Mouse (Mus musculus): ENCODE data around the gene Sod2. TPM values are rescaled to one million over a fixed set of nuclear protein-coding genes. Genes with fewer than 3 reads are reported as not detected.
"Not testable (repeated sequence)": the region's sequence is repeated elsewhere in the genome, so short reads cannot be mapped to it uniquely, and the experiment has no call there.

The Sod2 gene
- polyA plus RNA-seq, 1 experiment from 2014 or later = 176 TPM

DNA sequence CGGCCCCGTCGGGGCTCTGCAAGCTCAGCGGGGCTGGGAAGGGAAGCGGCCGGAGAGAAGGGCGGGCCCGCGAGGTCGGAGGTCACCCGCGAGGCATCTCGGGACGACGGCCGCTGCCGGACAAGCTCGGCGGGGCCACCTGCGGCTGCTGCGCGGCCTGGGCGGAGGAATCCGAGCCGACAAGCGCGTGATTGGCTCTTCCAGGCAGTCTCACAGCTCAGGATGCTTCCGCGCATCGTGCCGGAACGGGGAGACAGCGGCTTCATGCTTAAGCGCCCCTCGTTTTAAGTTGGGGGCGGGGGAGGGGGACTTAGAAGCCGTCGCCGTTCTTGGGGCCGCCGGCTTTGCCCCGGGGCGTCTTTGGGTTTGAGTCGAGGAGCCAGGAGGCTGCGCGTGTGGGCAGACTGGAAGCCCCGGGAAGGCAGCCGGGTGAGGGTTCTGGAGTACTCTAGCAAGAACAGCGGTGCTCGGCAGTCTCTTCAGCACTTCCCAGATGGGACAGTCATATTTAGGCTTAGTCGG lies 14.1 kb upstream of the Sod2 start:
- peak; percentile 14; the same call in 1 of the 2 replicates for TF ChIP-seq CTCF (IDR thresholded peaks at IDR 0.05; ENCODE audit: low read depth)
- peak; percentile 89 for TF ChIP-seq EP300 (optimal IDR thresholded peaks at IDR 0.05)
- H3K27me3 ChIP-seq (ENCODE audit: control insufficient read depth, insufficient read depth, low read length) = no peaks in the 10 kb centered on the region
- H3K9ac ChIP-seq (ENCODE audit: low read length) = peak overlapping the region; percentile 100
- H3K36me3 ChIP-seq (ENCODE audit: control insufficient read depth, insufficient read depth, low read length) = no peaks in the 10 kb centered on the region
- peak; percentile 96 for DNase-seq (ENCODE audit: low spot score)
- peak; percentile 94 for ATAC-seq (ENCODE audit: low FRiP score, low TSS enrichment)
- no peaks in the 10 kb centered on the region for H3K9me3 ChIP-seq (ENCODE audit: control insufficient read depth, low read length)
- H3K4me3 ChIP-seq (ENCODE audit: low read depth, low read length) = peak overlapping the region; percentile 99
- no peaks in the 10 kb centered on the region for H3K4me1 ChIP-seq (replicated peaks; ENCODE audit: control insufficient read depth, insufficient read depth)
- H3K27ac ChIP-seq (replicated peaks) = peak overlapping the region; percentile 100
- WGBS = under 1% methylated on average over 50 of the region's 51 CpGs
- H3K4me2 ChIP-seq (replicated peaks; ENCODE audit: low read depth) = peak overlapping the region; percentile 78

DNA sequence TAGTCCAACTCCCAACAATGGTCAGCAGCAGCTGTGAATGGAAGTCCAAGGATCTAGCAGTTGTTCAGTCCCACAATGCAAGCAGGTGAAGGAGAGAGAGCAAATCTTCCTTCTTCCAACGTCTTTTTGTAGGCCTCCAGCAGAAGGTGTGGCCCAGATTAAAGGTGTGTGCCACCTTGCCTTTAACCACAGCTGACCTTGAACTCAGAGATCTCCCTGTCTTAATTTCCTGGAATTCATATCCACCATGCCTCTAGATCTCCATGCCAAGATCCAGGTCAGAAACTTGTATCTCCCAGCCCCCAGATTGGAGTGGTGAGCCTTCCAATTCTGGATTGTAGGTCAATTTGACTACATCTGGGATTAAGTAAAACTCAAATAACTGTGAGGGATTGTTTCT lies 12.6 kb upstream of the Sod2 start, which contains the start of gene Wtap:
TSS of gene Wtap (minus strand) at position 101 of the 400 bp plus-strand sequence.
- Histone ChIP-seq H3K4me1 (replicated peaks; ENCODE audit: control insufficient read depth, insufficient read depth) (no peaks in the 10 kb centered on the region), H3K27me3 (ENCODE audit: control insufficient read depth, insufficient read depth, low read length) (no peaks in the 10 kb centered on the region), H3K9ac (ENCODE audit: low read length) (peak within 1 kb of the TSS; percentile 100), H3K27ac (replicated peaks) (peak within 1 kb of the TSS; percentile 100), H3K9me3 (ENCODE audit: control insufficient read depth, low read length) (no peaks in the 10 kb centered on the region), H3K4me3 (ENCODE audit: low read depth, low read length) (peak within 1 kb of the TSS; percentile 99), H3K4me2 (replicated peaks; ENCODE audit: low read depth) (peak within 1 kb of the TSS; percentile 78), H3K36me3 (ENCODE audit: control insufficient read depth, insufficient read depth, low read length) (no peaks in the 10 kb centered on the region)
- 38% methylated on average over 1 of the region's 1 CpGs for WGBS
- ATAC-seq (ENCODE audit: low FRiP score, low TSS enrichment) (no peak), DNase-seq (ENCODE audit: low spot score) (no peak)
- TF ChIP-seq CTCF (IDR thresholded peaks at IDR 0.05; ENCODE audit: low read depth) = no peak

DNA sequence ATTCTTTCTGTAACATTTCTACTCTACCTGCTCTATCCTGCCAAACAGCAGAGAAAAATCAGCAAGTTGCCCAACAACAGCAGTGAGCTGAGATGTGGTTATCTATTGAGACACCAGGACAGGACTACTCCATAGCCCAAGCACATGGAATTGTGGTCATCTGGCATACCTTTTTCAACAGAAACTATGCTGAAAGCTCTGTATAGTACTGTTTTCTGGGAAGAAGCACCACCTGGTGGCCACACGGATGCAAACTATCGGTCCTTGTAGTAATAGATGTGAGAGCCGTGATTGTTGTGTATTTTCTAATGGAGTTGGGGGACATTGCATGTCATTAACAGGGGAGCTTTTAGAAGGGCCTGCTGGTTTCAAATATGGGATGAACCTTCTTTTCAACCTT lies 10.3 kb upstream of the Sod2 start:
- no peak for TF ChIP-seq EP300 (optimal IDR thresholded peaks at IDR 0.05)
- TF ChIP-seq CTCF (IDR thresholded peaks at IDR 0.05; ENCODE audit: low read depth) = peak; percentile 84
- ATAC-seq (ENCODE audit: low FRiP score, low TSS enrichment) (no peak), DNase-seq (ENCODE audit: low spot score) (peak; percentile 63)
- no peaks in the 10 kb centered on the region for H3K4me1 ChIP-seq (replicated peaks; ENCODE audit: control insufficient read depth, insufficient read depth)
- no peaks in the 10 kb centered on the region for H3K27me3 ChIP-seq (ENCODE audit: control insufficient read depth, insufficient read depth, low read length)
- 27% methylated on average over 3 of the region's 3 CpGs for WGBS
- no peaks in the 10 kb centered on the region for H3K9me3 ChIP-seq (ENCODE audit: control insufficient read depth, low read length)
- no peak overlapping the region for H3K27ac ChIP-seq (replicated peaks)
- H3K9ac ChIP-seq (ENCODE audit: low read length) = no peak overlapping the region
- H3K4me3 ChIP-seq (ENCODE audit: low read depth, low read length) = no peak overlapping the region
- no peak overlapping the region for H3K4me2 ChIP-seq (replicated peaks; ENCODE audit: low read depth)
- H3K36me3 ChIP-seq (ENCODE audit: control insufficient read depth, insufficient read depth, low read length) = no peaks in the 10 kb centered on the region

DNA sequence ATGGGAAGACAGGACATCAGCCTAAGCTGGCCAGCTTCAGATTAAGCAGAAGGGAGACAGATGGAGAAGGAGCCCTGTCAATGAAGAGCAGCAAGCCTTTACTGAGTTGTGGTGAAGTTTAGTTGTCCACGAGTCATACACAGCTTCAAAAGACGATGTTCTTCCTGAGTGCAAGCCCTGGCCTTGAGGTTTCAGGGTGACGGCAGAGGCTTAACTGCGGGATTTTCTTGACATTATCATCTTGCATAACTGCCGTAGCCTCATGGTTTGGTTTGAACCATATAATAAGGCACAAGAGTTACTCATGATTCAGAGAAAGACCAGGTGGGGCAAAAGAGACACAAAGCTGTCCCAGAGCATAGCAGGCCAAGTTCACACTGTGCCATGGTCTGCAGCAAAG lies 8.8 kb upstream of the Sod2 start:
- Histone ChIP-seq H3K9me3 (ENCODE audit: control insufficient read depth, low read length) (no peaks in the 10 kb centered on the region), H3K27me3 (ENCODE audit: control insufficient read depth, insufficient read depth, low read length) (no peaks in the 10 kb centered on the region), H3K36me3 (ENCODE audit: control insufficient read depth, insufficient read depth, low read length) (no peaks in the 10 kb centered on the region), H3K4me2 (replicated peaks; ENCODE audit: low read depth) (no peak overlapping the region), H3K4me3 (ENCODE audit: low read depth, low read length) (no peak overlapping the region), H3K9ac (ENCODE audit: low read length) (no peak overlapping the region), H3K4me1 (replicated peaks; ENCODE audit: control insufficient read depth, insufficient read depth) (no peaks in the 10 kb centered on the region), H3K27ac (replicated peaks) (no peak overlapping the region)
- DNase-seq (ENCODE audit: low spot score) = no peak
- WGBS = 79% methylated on average over 5 of the region's 5 CpGs
- TF ChIP-seq EP300 (optimal IDR thresholded peaks at IDR 0.05) (no peak), CTCF (IDR thresholded peaks at IDR 0.05; ENCODE audit: low read depth) (no peak)
- no peak for ATAC-seq (ENCODE audit: low FRiP score, low TSS enrichment)

DNA sequence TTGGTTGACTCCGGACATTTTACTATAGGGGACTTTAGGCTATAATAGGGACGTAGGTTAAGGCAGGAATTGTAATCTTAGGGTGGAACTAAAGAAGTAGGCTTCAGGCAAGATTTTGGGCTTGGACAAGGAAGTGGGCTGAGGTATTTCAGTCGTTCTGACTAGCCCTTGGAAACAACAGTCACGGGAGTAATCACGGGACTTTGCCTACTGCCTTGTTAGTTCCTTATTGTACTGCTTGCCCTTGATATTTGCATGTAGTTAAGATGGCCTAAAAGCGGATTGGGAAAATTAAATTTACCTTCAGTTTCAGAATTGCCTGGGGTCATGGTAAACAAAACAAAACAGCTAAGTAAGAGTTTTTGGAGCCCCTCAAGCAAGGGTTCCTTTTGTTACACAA lies 7.6 kb upstream of the Sod2 start:
- ATAC-seq (ENCODE audit: low FRiP score, low TSS enrichment) (no peak), DNase-seq (ENCODE audit: low spot score) (no peak)
- Histone ChIP-seq H3K27me3 (ENCODE audit: control insufficient read depth, insufficient read depth, low read length) (no peaks in the 10 kb centered on the region), H3K9ac (ENCODE audit: low read length) (no peak overlapping the region), H3K27ac (replicated peaks) (no peak overlapping the region), H3K36me3 (ENCODE audit: control insufficient read depth, insufficient read depth, low read length) (no peaks in the 10 kb centered on the region), H3K4me3 (ENCODE audit: low read depth, low read length) (no peak overlapping the region), H3K9me3 (ENCODE audit: control insufficient read depth, low read length) (no peaks in the 10 kb centered on the region), H3K4me2 (replicated peaks; ENCODE audit: low read depth) (no peak overlapping the region), H3K4me1 (replicated peaks; ENCODE audit: control insufficient read depth, insufficient read depth) (no peaks in the 10 kb centered on the region)
- no peak for TF ChIP-seq CTCF (IDR thresholded peaks at IDR 0.05; ENCODE audit: low read depth)
- no peak for TF ChIP-seq EP300 (optimal IDR thresholded peaks at IDR 0.05)
- WGBS = 75% methylated on average over 6 of the region's 6 CpGs

DNA sequence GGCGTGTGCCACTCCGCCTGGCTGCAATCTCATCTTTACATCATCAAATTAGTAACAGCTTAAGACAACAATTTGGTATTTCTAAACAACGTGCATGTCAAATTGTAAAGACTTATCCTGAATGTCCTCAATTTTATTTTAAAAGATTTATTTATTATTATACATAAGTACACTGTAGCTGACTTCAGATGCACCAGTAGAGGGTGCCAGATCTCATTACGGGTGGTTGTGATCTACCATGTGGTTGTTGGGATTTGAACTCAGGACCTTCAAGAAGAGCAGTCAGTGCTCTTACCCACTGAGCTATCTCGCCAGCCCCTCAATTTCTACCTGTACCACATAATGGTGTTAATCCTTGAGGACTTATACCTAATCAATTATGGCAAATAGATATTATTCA lies 4.4 kb upstream of the Sod2 start:
- H3K27me3 ChIP-seq (ENCODE audit: control insufficient read depth, insufficient read depth, low read length); DNase-seq (ENCODE audit: low spot score); H3K9ac ChIP-seq (ENCODE audit: low read length); ATAC-seq (ENCODE audit: low FRiP score, low TSS enrichment); H3K27ac ChIP-seq (replicated peaks); H3K4me3 ChIP-seq (ENCODE audit: low read depth, low read length); H3K9me3 ChIP-seq (ENCODE audit: control insufficient read depth, low read length); H3K36me3 ChIP-seq (ENCODE audit: control insufficient read depth, insufficient read depth, low read length); H3K4me1 ChIP-seq (replicated peaks; ENCODE audit: control insufficient read depth, insufficient read depth); H3K4me2 ChIP-seq (replicated peaks; ENCODE audit: low read depth): not testable (repeated sequence)
- TF ChIP-seq CTCF (IDR thresholded peaks at IDR 0.05; ENCODE audit: low read depth) = peak; percentile 22; the same call in 1 of the 2 replicates
- WGBS = 93% methylated on average over 5 of the region's 5 CpGs

DNA sequence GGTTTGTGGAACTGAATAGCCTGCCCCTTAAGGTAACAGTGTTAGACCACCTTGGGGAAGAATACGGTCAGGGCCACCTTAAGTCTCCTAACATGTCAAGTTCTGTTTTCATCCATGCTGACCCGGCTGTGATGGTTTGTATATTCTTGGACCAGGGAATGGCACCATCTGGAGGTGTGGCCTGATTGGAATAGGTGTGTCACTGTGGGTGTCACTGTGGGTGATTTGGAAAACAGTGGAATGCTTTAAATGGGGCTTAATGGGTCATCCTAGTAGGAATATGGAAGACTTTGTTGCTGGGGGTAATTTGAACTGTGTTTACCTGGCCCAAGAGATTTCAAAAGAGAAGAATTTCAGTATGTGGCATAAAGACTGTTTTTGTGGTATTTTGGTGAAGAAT lies 2.2 kb upstream of the Sod2 start:
- H3K4me2 ChIP-seq (replicated peaks; ENCODE audit: low read depth); DNase-seq (ENCODE audit: low spot score); H3K27ac ChIP-seq (replicated peaks); H3K4me3 ChIP-seq (ENCODE audit: low read depth, low read length); H3K9me3 ChIP-seq (ENCODE audit: control insufficient read depth, low read length); H3K4me1 ChIP-seq (replicated peaks; ENCODE audit: control insufficient read depth, insufficient read depth); H3K9ac ChIP-seq (ENCODE audit: low read length); ATAC-seq (ENCODE audit: low FRiP score, low TSS enrichment); H3K36me3 ChIP-seq (ENCODE audit: control insufficient read depth, insufficient read depth, low read length); H3K27me3 ChIP-seq (ENCODE audit: control insufficient read depth, insufficient read depth, low read length): not testable (repeated sequence)
- 67% methylated on average over 2 of the region's 2 CpGs for WGBS
